Mouse (Mus musculus) ES-Bruce4 (cell line): Measurements from ENCODE around the gene Rps28. TPM values are rescaled to one million over a fixed set of nuclear protein-coding genes. Genes with fewer than 3 reads are reported as not detected.

Experiments used
- H3K27ac ChIP-seq: 2 replicates; pipeline ENCODE4 v1.5.1; 2012; ENCODE audit warnings: low read length, inconsistent platforms; ENCODE audit not compliant: insufficient read depth
- H3K27me3 ChIP-seq: 2 replicates; pipeline ENCODE4 v1.6.1; 2012; ENCODE audit warnings: mild to moderate bottlenecking, low read length, inconsistent platforms; ENCODE audit not compliant: control insufficient read depth, poor library complexity, insufficient read depth, severe bottlenecking
- H3K36me3 ChIP-seq: 2 replicates; pipeline ENCODE4 v1.6.1; 2012; ENCODE audit warnings: inconsistent platforms, mild to moderate bottlenecking, low read length, moderate library complexity; ENCODE audit not compliant: control insufficient read depth, poor library complexity, insufficient read depth, severe bottlenecking
- H3K4me1 ChIP-seq: one replicate; pipeline ENCODE4 v1.8.1; 2011; ENCODE audit warnings: low read length; ENCODE audit not compliant: control insufficient read depth, insufficient read depth
- H3K4me3 ChIP-seq: 2 replicates; pipeline ENCODE4 v1.5.1; 2011; ENCODE audit warnings: low read depth, mild to moderate bottlenecking, low read length
- H3K9ac ChIP-seq: 2 replicates; pipeline ENCODE4 v1.6.1; 2012; ENCODE audit warnings: low read depth, mild to moderate bottlenecking, inconsistent platforms; ENCODE audit not compliant: poor library complexity, severe bottlenecking
- H3K9me3 ChIP-seq: replicated peaks from 2 replicates; pipeline ENCODE4 v1.6.1; 2012; ENCODE audit warnings: mild to moderate bottlenecking, low read length, inconsistent platforms; ENCODE audit not compliant: control insufficient read depth, poor library complexity, insufficient read depth, severe bottlenecking
- CTCF ChIP-seq: IDR thresholded peaks from one replicate; pipeline ENCODE4 v1.8.1; 2011; ENCODE audit warnings: low read depth, low read length
- EP300 ChIP-seq: IDR thresholded peaks from 2 replicates; pipeline ENCODE4 v1.6.1; 2011; ENCODE audit warnings: low read depth, low read length; ENCODE audit not compliant: insufficient read depth
- POLR2A ChIP-seq: IDR thresholded peaks from one replicate; pipeline ENCODE4 v1.8.1; 2011; ENCODE audit warnings: low read length; ENCODE audit not compliant: insufficient read depth
- polyA plus RNA-seq: library from polyadenylated mRNA; stranded (reverse); fragments of >200 nt; gene quantifications from 2 replicates; pipeline ENCODE4 v1.2.4, GENCODE M21; 2011; ENCODE audit warnings: low read depth; ENCODE audit not compliant: missing spikeins, insufficient read depth, insufficient read length

Gene Rps28
- polyA plus RNA-seq, 1 experiment: 3,700 TPM

DNA sequence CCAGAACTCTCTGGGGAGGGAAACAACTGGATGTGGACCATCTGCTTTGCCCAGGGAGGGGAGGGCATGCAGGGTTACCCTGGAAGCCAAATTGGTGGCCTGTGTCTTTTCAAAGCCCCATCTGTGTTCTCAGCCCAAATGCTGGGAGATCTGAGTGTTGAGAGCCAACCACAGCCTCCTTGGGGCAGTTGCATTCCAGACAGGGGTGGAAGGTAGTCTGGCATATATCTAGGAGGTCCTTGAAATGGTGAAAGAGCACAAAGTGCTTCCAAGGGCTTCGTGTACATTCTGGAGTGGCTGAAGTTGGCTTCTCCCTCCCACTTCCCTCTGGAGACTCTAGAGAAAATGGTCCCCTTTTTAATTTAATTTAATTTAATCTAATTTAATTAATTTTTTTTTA is 19.6 kb downstream of the Rps28 start:
- TF ChIP-seq POLR2A (no peak), CTCF (no peak), EP300 (no peak)

DNA sequence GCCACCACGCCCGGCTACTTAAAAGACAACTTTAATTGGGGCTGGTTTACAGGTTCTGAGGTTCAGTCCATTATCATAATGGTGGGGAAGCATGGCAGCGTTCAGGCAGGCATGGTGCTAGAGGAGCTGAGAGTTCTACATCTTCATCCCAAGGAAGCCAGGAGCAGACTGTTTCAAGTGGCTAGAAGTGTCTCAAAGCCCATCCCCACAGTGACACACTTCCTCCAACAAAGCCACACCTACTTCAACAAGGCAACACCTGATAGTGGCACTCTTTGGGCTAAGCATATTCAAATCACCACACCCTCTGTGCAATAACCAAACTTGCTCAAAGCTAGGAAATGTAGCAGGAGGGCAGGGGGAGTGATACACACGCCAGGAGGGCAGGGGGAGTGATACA is 20.2 kb downstream of the Rps28 start:
- H3K4me1 ChIP-seq: no peaks in the 10 kb centered on the region
- no peaks in the 10 kb centered on the region for H3K9me3 ChIP-seq
- peak overlapping the region; percentile 27 for H3K4me3 ChIP-seq
- peak overlapping the region; percentile 14; the same call in 1 of the 2 replicates for H3K27ac ChIP-seq
- H3K27me3 ChIP-seq: no peaks in the 10 kb centered on the region
- no peak overlapping the region for H3K9ac ChIP-seq
- no peaks in the 10 kb centered on the region for H3K36me3 ChIP-seq
- TF ChIP-seq CTCF (no peak), POLR2A (peak; percentile 60)

More for the DNA sequence above, 19.6 kb downstream of the Rps28 start:
- H3K27ac ChIP-seq: peak overlapping the region; percentile 14; the same call in 1 of the 2 replicates
- H3K9ac ChIP-seq: no peak overlapping the region
- no peaks in the 10 kb centered on the region for H3K27me3 ChIP-seq
- no peaks in the 10 kb centered on the region for H3K36me3 ChIP-seq
- no peak overlapping the region for H3K4me3 ChIP-seq
- H3K4me1 ChIP-seq: no peaks in the 10 kb centered on the region
- no peaks in the 10 kb centered on the region for H3K9me3 ChIP-seq

DNA sequence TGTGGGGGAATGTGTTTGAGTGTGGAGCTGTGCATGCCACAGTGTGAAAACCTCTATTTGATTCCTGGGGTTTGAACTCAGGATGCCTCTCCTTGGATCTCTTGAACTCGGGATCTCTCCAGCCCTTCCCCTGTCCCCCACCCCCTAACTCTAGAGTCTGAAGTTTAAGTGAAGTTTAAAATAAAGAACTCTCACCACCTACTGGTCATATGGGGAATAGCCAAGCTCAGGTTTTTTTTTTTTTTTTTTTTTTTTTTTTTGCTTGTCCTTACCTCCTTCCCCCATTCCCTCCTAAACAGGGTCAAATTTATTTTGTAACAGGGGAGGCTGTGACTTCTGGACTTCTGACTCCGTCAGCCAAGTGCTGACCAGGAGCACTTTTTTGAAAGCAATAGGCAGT is 22.1 kb downstream of the Rps28 start:
- TF ChIP-seq CTCF (no peak), POLR2A (no peak)
- Histone ChIP-seq H3K9ac (peak overlapping the region; percentile 34; the same call in 1 of the 2 replicates), H3K27me3 (no peaks in the 10 kb centered on the region), H3K4me1 (no peaks in the 10 kb centered on the region), H3K27ac (no peak overlapping the region), H3K4me3 (no peak overlapping the region), H3K36me3 (no peaks in the 10 kb centered on the region), H3K9me3 (no peaks in the 10 kb centered on the region)

DNA sequence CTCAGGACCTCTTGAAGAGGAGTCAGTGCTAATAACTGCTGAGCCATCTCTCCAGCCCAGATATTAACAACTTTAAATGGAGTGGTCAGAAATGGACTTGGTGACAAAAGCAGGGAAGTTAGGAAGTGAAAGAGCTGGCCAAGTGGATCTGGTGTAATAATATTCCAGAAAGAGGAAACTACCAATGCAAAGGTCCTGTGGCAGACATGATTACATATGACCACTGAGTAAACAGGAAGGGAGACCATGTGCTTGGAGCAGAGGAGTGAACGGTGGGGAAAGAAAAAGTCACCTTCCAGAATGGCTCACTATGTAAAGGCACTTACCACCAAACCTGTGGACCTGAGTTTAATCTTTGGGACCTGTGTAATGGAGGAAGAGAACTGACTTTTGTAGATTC is 25.1 kb downstream of the Rps28 start:
- Histone ChIP-seq H3K4me1 (no peaks in the 10 kb centered on the region), H3K27me3 (no peaks in the 10 kb centered on the region), H3K27ac (no peak overlapping the region), H3K4me3 (no peak overlapping the region), H3K36me3 (no peaks in the 10 kb centered on the region), H3K9me3 (no peaks in the 10 kb centered on the region), H3K9ac (no peak overlapping the region)
- TF ChIP-seq POLR2A (no peak), EP300 (no peak), CTCF (no peak)

DNA sequence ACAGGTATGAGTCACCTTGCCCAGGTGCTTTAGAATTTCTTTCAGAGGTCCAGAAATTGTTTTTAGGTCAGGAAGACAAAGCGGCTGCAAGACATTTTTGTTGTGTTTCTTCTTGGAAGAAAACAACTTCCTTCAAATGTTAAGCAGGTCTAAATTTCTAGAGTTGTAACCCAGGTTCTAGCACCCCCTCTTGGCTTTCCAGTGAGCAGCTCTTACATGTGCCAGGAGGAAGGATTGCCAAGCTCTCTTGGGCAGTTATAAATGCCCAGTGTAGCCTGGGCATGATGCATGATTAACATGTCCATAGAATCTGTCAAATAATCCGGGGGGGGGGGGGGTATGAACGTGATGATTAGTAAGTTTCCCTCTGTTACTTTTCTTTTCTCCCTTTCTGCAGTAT is 26.1 kb downstream of the Rps28 start:
- TF ChIP-seq POLR2A (no peak), CTCF (no peak), EP300 (no peak)
- Histone ChIP-seq H3K27me3 (no peaks in the 10 kb centered on the region), H3K9ac (no peak overlapping the region), H3K9me3 (no peaks in the 10 kb centered on the region), H3K4me3 (no peak overlapping the region), H3K27ac (no peak overlapping the region), H3K4me1 (no peaks in the 10 kb centered on the region), H3K36me3 (no peaks in the 10 kb centered on the region)

DNA sequence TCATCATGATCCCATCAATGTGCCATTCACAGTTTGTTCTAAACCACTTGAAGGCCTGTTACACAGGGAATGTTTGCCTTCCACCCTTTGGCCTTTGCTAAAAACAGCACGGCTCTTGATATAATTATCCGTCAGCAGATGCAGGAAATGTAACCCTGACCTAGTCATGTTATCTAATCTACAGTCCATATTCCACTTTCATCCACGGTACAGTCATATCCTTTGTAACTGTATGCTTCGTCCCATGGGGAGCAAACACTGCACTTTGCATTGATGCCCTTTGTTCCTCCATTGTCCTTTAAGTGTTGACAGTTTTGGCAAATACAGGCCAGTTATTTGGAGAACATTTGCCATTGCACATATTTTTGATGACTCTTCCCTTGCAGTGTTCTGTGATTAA is 35.6 kb downstream of the Rps28 start:
- Histone ChIP-seq H3K4me3 (no peak overlapping the region), H3K9me3 (no peaks in the 10 kb centered on the region), H3K9ac (no peak overlapping the region), H3K27me3 (no peaks in the 10 kb centered on the region), H3K4me1 (no peaks in the 10 kb centered on the region), H3K27ac (no peak overlapping the region), H3K36me3 (no peaks in the 10 kb centered on the region)
- no peak for TF ChIP-seq POLR2A
- no peak for TF ChIP-seq CTCF
- TF ChIP-seq EP300: no peak
